Mouse (Mus musculus) hindbrain, postnatal 0 days (tissue): ENCODE measurements around the gene Olfr1336. TPM values are rescaled to one million over a fixed set of nuclear protein-coding genes. Genes with fewer than 3 reads are reported as not detected.

Source experiments
- ATAC-seq: fragments of 200-750 bp; cut with Nextera tagmentation; 2 replicates; pipeline ENCODE4 v1.8.0; 2017; ENCODE audit warnings: mild to moderate bottlenecking, moderate TSS enrichment, moderate library complexity
- DNase-seq: peaks from one replicate; pipeline ENCODE4 v3.0.0-alpha.2; 2015; ENCODE audit warnings: low spot score
- H3K27ac ChIP-seq: fragments of 300-500 bp; sonication (generic); 2 replicates; pipeline ENCODE4 v1.5.1; 2014; ENCODE audit warnings: mild to moderate bottlenecking
- H3K27me3 ChIP-seq: fragments of 300-500 bp; sonication (generic); 2 replicates; pipeline ENCODE4 v1.6.1; 2014; ENCODE audit warnings: low read length, mixed read lengths; ENCODE audit not compliant: insufficient read depth
- H3K36me3 ChIP-seq: fragments of 300-500 bp; sonication (generic); 2 replicates; pipeline ENCODE4 v1.6.1; 2014; ENCODE audit warnings: low read length, mixed read lengths; ENCODE audit not compliant: insufficient read depth
- H3K4me1 ChIP-seq: fragments of 300-500 bp; sonication (generic); 2 replicates; pipeline ENCODE4 v1.6.1; 2014; ENCODE audit warnings: antibody characterized with exemption, low read length, mixed read lengths; ENCODE audit not compliant: insufficient read depth
- H3K4me2 ChIP-seq: fragments of 300-500 bp; sonication (generic); 2 replicates; pipeline ENCODE4 v1.6.1; 2014; ENCODE audit warnings: low read depth, mild to moderate bottlenecking, low read length, moderate library complexity, mixed read lengths
- H3K4me3 ChIP-seq: fragments of 300-500 bp; sonication (generic); 2 replicates; pipeline ENCODE4 v1.5.1; 2014; ENCODE audit warnings: low read length
- H3K9ac ChIP-seq: fragments of 300-500 bp; sonication (generic); replicated peaks from 2 replicates; pipeline ENCODE4 v1.6.1; 2014; ENCODE audit warnings: mild to moderate bottlenecking, low read length, moderate library complexity, mixed read lengths
- H3K9me3 ChIP-seq: fragments of 300-500 bp; sonication (generic); 2 replicates; pipeline ENCODE4 v1.6.1; 2016; ENCODE audit warnings: low read length, mixed read lengths
- CTCF ChIP-seq: IDR thresholded peaks from 2 replicates; pipeline ENCODE4 v1.5.1; 2016; ENCODE audit warnings: antibody characterized with exemption, control low read depth, low read depth
- WGBS: fragments of 180-500 bp; shearing (Covaris S2); extraction: QIAGEN DNeasy Blood & Tissue Kit; methylation state at CpG from one replicate; pipeline ENCODE4 v1.1.7; 2014; 5-methylcytosine and 5-hydroxymethylcytosine counted together
- polyA plus RNA-seq: library from polyadenylated mRNA; unstranded; fragments of >200 nt; fragmentation: Nextera tagmentation; extraction: Ambion mirVana; gene quantifications from 2 replicates; pipeline ENCODE4 v1.2.1, GENCODE M21; 2015
- total RNA-seq: library from RNA; depleted of rRNA; stranded (reverse); fragments of >200 nt; gene quantifications from 2 replicates; pipeline ENCODE4 v1.2.3, GENCODE M21; 2014; rRNA removed

The Olfr1336 gene
- total and polyA plus RNA-seq, 2 experiments from 2014 or later, result not detected

- no peaks in the 10 kb centered on the region for H3K36me3 ChIP-seq
- ATAC-seq, result no peak
- TF ChIP-seq CTCF, result no peak
Measured at GRCm38 (mm10) chr7:6499655-6500054, 43.7 kb downstream of the Olfr1336 start, which contains the start of gene Olfr1347. Gene Olfr1347 (minus strand): TSS chr7:6499755.

GRCm38 (mm10) chr7:6508648-6509047 lies 52.7 kb downstream of the Olfr1336 start, which contains the start of gene Olfr1348:
Gene Olfr1348 (minus strand): TSS chr7:6508748.
- no peak within 1 kb of the TSS for H3K4me3 ChIP-seq
- WGBS, result 100% methylated on average over 1 of the region's 1 CpGs
- H3K9me3 ChIP-seq, result no peaks in the 10 kb centered on the region
- no peak for TF ChIP-seq CTCF
- ATAC-seq (no peak), DNase-seq (no peak)
- H3K4me1 ChIP-seq, result no peaks in the 10 kb centered on the region
- no peak within 1 kb of the TSS for H3K9ac ChIP-seq
- no peaks in the 10 kb centered on the region for H3K27me3 ChIP-seq
- no peak within 1 kb of the TSS for H3K4me2 ChIP-seq
- no peak within 1 kb of the TSS for H3K27ac ChIP-seq
- no peaks in the 10 kb centered on the region for H3K36me3 ChIP-seq

More at GRCm38 (mm10) chr7:6499655-6500054, 43.7 kb downstream of the Olfr1336 start, which contains the start of gene Olfr1347:
- 59% methylated on average over 1 of the region's 1 CpGs for WGBS
- Histone ChIP-seq H3K27ac (no peak within 1 kb of the TSS), H3K4me3 (no peak within 1 kb of the TSS), H3K9ac (no peak within 1 kb of the TSS), H3K4me1 (no peaks in the 10 kb centered on the region), H3K4me2 (no peak within 1 kb of the TSS), H3K27me3 (no peaks in the 10 kb centered on the region), H3K9me3 (no peaks in the 10 kb centered on the region)
- no peak for DNase-seq

Other genes starting within 250 kb of the Olfr1336 start
- gene Zscan5b, start 233.9 kb upstream of the Olfr1336 start, total RNA-seq, result not detected in 2 replicates
- gene Zscan5b, start 233.9 kb upstream of the Olfr1336 start, polyA plus RNA-seq, result not detected in 2 replicates
- gene Epp13, start 203.5 kb upstream of the Olfr1336 start, total RNA-seq, result not detected in 2 replicates
- 0.59 and 0.62 TPM in 2 replicates for gene Epp13, start 203.5 kb upstream of the Olfr1336 start, polyA plus RNA-seq
- 3.2 and 4.2 TPM in 2 replicates for gene Zfp667, start 169.6 kb upstream of the Olfr1336 start, total RNA-seq
- 12.0 and 15.3 TPM in 2 replicates for gene Zfp667, start 169.6 kb upstream of the Olfr1336 start, polyA plus RNA-seq
- gene Zfp583, start 124.9 kb upstream of the Olfr1336 start, total RNA-seq, result 5.8 and 9.5 TPM in 2 replicates
- 15.0 and 17.6 TPM in 2 replicates for gene Zfp583, start 124.9 kb upstream of the Olfr1336 start, polyA plus RNA-seq
- gene Gm3854, start 112.4 kb upstream of the Olfr1336 start, total RNA-seq, result 2.7 and 3.1 TPM in 2 replicates
- gene Gm3854, start 112.4 kb upstream of the Olfr1336 start, polyA plus RNA-seq, result 4.6 and 5.0 TPM in 2 replicates
- gene Zfp78, start 92.9 kb upstream of the Olfr1336 start, total RNA-seq, result 1.3 and 2.6 TPM in 2 replicates
- 1.8 and 2.8 TPM in 2 replicates for gene Zfp78, start 92.9 kb upstream of the Olfr1336 start, polyA plus RNA-seq
- gene Zfp28, start 72.9 kb upstream of the Olfr1336 start, total RNA-seq, result 6.2 and 11.2 TPM in 2 replicates
- 18.1 and 18.2 TPM in 2 replicates for gene Zfp28, start 72.9 kb upstream of the Olfr1336 start, polyA plus RNA-seq
- 16.9 and 18.2 TPM in 2 replicates for gene Smim17, start 57.5 kb upstream of the Olfr1336 start, total RNA-seq
- 6.2 and 7.7 TPM in 2 replicates for gene Smim17, start 57.5 kb upstream of the Olfr1336 start, polyA plus RNA-seq
- gene Gm20715, start 45.9 kb upstream of the Olfr1336 start, total RNA-seq, result 0.26 TPM in 1 of 2 replicates, not detected in the other
- 0.04 TPM in 1 of 2 replicates, not detected in the other for gene Gm20715, start 45.9 kb upstream of the Olfr1336 start, polyA plus RNA-seq
- 2.4 and 4.8 TPM in 2 replicates for gene Olfr1344, start 17.5 kb upstream of the Olfr1336 start, total RNA-seq
- 0.23 and 0.32 TPM in 2 replicates for gene Olfr1344, start 17.5 kb upstream of the Olfr1336 start, polyA plus RNA-seq
- gene Olfr1346, start 10.9 kb downstream of the Olfr1336 start, total RNA-seq, result not detected in 2 replicates
- gene Olfr1346, start 10.9 kb downstream of the Olfr1336 start, polyA plus RNA-seq, result not detected in 2 replicates
- not detected in 2 replicates for gene Olfr5, start 30.8 kb downstream of the Olfr1336 start, total RNA-seq
- gene Olfr5, start 30.8 kb downstream of the Olfr1336 start, polyA plus RNA-seq, result not detected in 2 replicates
- not detected in 2 replicates for gene Olfr1347, start 43.6 kb downstream of the Olfr1336 start, total RNA-seq
- not detected in 2 replicates for gene Olfr1347, start 43.6 kb downstream of the Olfr1336 start, polyA plus RNA-seq
- gene Olfr1348, start 52.6 kb downstream of the Olfr1336 start, total RNA-seq, result not detected in 2 replicates
- gene Olfr1348, start 52.6 kb downstream of the Olfr1336 start, polyA plus RNA-seq, result not detected in 2 replicates
- gene Olfr1349, start 66.8 kb downstream of the Olfr1336 start, total RNA-seq, result 0.18 TPM in 1 of 2 replicates, not detected in the other
- 0.08 TPM in 1 of 2 replicates, not detected in the other for gene Olfr1349, start 66.8 kb downstream of the Olfr1336 start, polyA plus RNA-seq
- not detected in 2 replicates for gene Olfr1350, start 108.7 kb downstream of the Olfr1336 start, total RNA-seq
- gene Olfr1350, start 108.7 kb downstream of the Olfr1336 start, polyA plus RNA-seq, result not detected in 2 replicates
- 26.2 and 30.8 TPM in 2 replicates for gene Zim1, start 240.3 kb downstream of the Olfr1336 start, total RNA-seq
- gene Zim1, start 240.3 kb downstream of the Olfr1336 start, polyA plus RNA-seq, result 4.2 and 6.3 TPM in 2 replicates